Mouse (Mus musculus) CH12.LX (cell line): ENCODE results near the gene Ugt1a8.

ENCODE experiments used
- CTCF ChIP-seq, 2 experiments: IDR thresholded peaks in 1 of 2; conservative IDR thresholded peaks in 1 of 2; 2 replicates each; pipeline ENCODE4 v1.5.1; 2011 to 2012; ENCODE audit warnings: low read depth in 2 of 2, low read length in 2 of 2, improper control_type of control experiment in 1 of 2, inconsistent platforms in 1 of 2, mild to moderate bottlenecking in 1 of 2, moderate library complexity in 1 of 2
- MAX ChIP-seq: IDR thresholded peaks from 2 replicates; pipeline ENCODE4 v1.6.1; 2011; ENCODE audit warnings: low read length, improper control_type of control experiment
- MXI1 ChIP-seq: IDR thresholded peaks from 2 replicates; pipeline ENCODE4 v1.6.1; 2011; ENCODE audit warnings: mild to moderate bottlenecking, low read depth, low read length, improper control_type of control experiment
- POLR2A ChIP-seq: IDR thresholded peaks from 2 replicates; pipeline ENCODE4 v1.6.1; 2011; ENCODE audit warnings: low read depth, mild to moderate bottlenecking, improper control_type of control experiment, low read length
- RAD21 ChIP-seq: IDR thresholded peaks from 2 replicates; pipeline ENCODE4 v1.6.1; 2011; ENCODE audit warnings: low read depth, mild to moderate bottlenecking, low read length, improper control_type of control experiment, moderate library complexity
- RCOR1 ChIP-seq: conservative IDR thresholded peaks from 2 replicates; pipeline ENCODE4 v1.6.1; 2012; ENCODE audit warnings: low read depth, mild to moderate bottlenecking, inconsistent platforms, low read length, improper control_type of control experiment
- SIN3A ChIP-seq: IDR thresholded peaks from 2 replicates; pipeline ENCODE4 v1.6.1; 2012; ENCODE audit warnings: low read length, improper control_type of control experiment, inconsistent platforms

- TF ChIP-seq CTCF (conservative IDR thresholded peaks at IDR 0.05 in 1 of 2, IDR thresholded peaks at IDR 0.05 in 1 of 2; ENCODE audit: low read depth in 2 of 2, low read length in 2 of 2) (no peak), POLR2A (no peak), RAD21 (no peak), RCOR1 (no peak), MAX (no peak), MXI1 (no peak), SIN3A (no peak)
Observed at GRCm38 (mm10) chr1:88212341-88213045, 124.9 kb downstream of the Ugt1a8 start.
